Mouse (Mus musculus): ENCODE data around the gene Baiap2l1. TPM values are rescaled to one million over a fixed set of nuclear protein-coding genes. Genes with fewer than 3 reads are reported as not detected.

The Baiap2l1 gene
- total and polyA plus RNA-seq, 3 experiments = 0.11 TPM; not detected in 2

DNA sequence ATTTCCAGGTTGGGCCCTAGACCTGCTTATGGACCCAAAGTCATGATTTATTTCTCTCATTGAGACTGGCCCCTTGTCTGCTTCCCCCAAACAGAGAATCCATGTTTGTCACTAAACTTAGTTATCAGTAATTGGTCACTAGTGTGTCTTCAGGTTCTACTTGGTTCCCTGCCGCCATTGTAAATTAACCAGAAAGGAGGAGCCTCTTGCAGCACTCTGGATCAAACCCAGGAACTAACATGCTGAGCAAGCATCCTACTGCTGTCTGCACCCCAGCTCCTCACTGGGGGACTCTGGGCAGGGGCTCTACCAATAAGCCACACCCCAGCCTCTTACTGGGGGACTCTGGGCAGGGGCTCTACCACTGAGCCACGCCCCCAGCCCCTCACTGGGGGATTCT, 112.3 kb downstream of the Baiap2l1 start:
- no peak for ATAC-seq (ENCODE audit: extremely low read depth, insufficient number of reproducible peaks, low FRiP score, poor library complexity, severe bottlenecking)

DNA sequence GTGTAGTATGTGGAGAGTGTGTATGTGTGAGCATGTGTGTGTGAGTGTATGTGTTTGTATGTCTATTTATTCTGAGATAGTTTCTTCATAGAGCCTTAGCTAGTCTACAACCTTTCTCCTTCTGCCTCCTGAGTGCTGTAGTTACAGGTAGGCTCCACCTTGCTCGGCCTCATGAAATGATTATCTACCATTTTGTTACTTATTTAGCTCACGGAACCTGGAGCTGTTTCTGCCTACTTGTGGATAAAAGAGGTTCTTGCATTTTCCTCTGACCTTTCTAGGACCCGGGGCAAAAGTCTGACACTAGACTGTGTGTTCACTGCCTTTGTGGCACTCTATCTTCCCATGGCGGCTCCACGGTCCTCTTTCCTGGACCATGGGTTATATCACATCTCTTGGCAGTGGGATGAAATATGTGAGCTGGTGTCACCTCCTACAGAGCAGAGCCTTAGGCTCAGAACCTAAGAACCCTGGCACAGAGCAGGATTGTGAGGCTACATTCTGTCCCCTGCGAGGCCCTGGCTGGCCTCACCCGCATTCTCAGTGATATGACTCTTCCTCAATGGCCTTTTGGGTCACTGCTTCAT, 113.9 kb downstream of the Baiap2l1 start, which contains the start of gene Bri3:
Gene Bri3 (plus strand): TSS at position 537 of the 587 bp plus-strand sequence.
- H3K4me3 ChIP-seq (ENCODE audit: low read depth, low read length) = no peak within 1 kb of the TSS

More for the DNA sequence above, 112.3 kb downstream of the Baiap2l1 start:
- Histone ChIP-seq H3K9me3 (replicated peaks) (peaks cover 6% of the 10 kb centered on the region), H3K27me3 (ENCODE audit: insufficient read depth, low read length) (no peaks in the 10 kb centered on the region), H3K36me3 (replicated peaks) (no peaks in the 10 kb centered on the region), H3K4me3 (ENCODE audit: low read depth, low read length) (no peak overlapping the region), H3K4me1 (ENCODE audit: insufficient read depth, low read depth, low read length) (peaks cover 11% of the 10 kb centered on the region)
- DNase-seq (ENCODE audit: low spot score) = no peak
- no peak for TF ChIP-seq TAL1 (conservative IDR thresholded peaks at IDR 0.05; ENCODE audit: low read depth, low read length)
- no peak for TF ChIP-seq GATA2 (IDR thresholded peaks at IDR 0.05; ENCODE audit: borderline replicate concordance, low read depth, low read length)
- no peak for TF ChIP-seq CTCF (IDR thresholded peaks at IDR 0.05; ENCODE audit: low read depth, low read length)
- no peak for TF ChIP-seq GATA1 (IDR thresholded peaks at IDR 0.05; ENCODE audit: borderline replicate concordance, low read length)
- no peak for TF ChIP-seq POLR2AphosphoS5 (IDR thresholded peaks at IDR 0.05; ENCODE audit: insufficient replicate concordance, low read depth, low read length)

DNA sequence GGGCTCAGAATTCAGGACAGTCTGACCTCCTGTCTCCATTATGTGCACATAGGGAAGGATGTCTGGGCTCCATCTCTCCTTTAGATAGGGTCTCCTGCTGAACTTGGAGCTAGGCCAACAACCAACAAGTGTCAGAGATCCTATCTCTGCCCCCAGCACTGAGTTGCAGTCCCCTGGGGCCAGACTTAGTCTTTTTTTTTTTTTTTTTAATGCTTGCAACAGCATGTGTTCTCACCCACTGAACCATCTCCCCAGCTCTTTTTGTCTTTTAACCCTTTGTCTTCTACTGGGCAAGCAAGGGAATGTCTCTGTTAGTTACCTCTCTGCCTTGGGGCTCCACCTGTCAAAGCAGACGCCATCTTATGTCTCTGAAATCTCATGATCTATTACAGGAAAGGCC, 118.9 kb downstream of the Baiap2l1 start:
- no peak for DNase-seq (ENCODE audit: low spot score)
- Histone ChIP-seq H3K27me3 (ENCODE audit: insufficient read depth, low read length) (no peaks in the 10 kb centered on the region), H3K4me1 (ENCODE audit: insufficient read depth, low read depth, low read length) (0 out of 2 replicates have a peak, but pooled peaks cover 3% of the 10 kb centered on the region), H3K36me3 (replicated peaks) (no peaks in the 10 kb centered on the region), H3K9me3 (replicated peaks) (no peaks in the 10 kb centered on the region), H3K4me3 (ENCODE audit: low read depth, low read length) (no peak overlapping the region)
- TF ChIP-seq TAL1 (conservative IDR thresholded peaks at IDR 0.05; ENCODE audit: low read depth, low read length) (no peak), GATA1 (IDR thresholded peaks at IDR 0.05; ENCODE audit: borderline replicate concordance, low read length) (no peak), GATA2 (IDR thresholded peaks at IDR 0.05; ENCODE audit: borderline replicate concordance, low read depth, low read length) (no peak), POLR2AphosphoS5 (IDR thresholded peaks at IDR 0.05; ENCODE audit: insufficient replicate concordance, low read depth, low read length) (no peak), CTCF (IDR thresholded peaks at IDR 0.05; ENCODE audit: low read depth, low read length) (no peak)
- ATAC-seq (ENCODE audit: extremely low read depth, insufficient number of reproducible peaks, low FRiP score, poor library complexity, severe bottlenecking) = no peak

More for the DNA sequence above, 113.9 kb downstream of the Baiap2l1 start, which contains the start of gene Bri3:
- peaks cover 11% of the 10 kb centered on the region for H3K4me1 ChIP-seq (ENCODE audit: insufficient read depth, low read depth, low read length)
- no peaks in the 10 kb centered on the region for H3K36me3 ChIP-seq (replicated peaks)
- DNase-seq (ENCODE audit: low spot score) (no peak), ATAC-seq (ENCODE audit: extremely low read depth, insufficient number of reproducible peaks, low FRiP score, poor library complexity, severe bottlenecking) (no peak)
- no peaks in the 10 kb centered on the region for H3K27me3 ChIP-seq (ENCODE audit: insufficient read depth, low read length)
- TF ChIP-seq POLR2AphosphoS5 (IDR thresholded peaks at IDR 0.05; ENCODE audit: insufficient replicate concordance, low read depth, low read length) = no peak
- TF ChIP-seq CTCF (IDR thresholded peaks at IDR 0.05; ENCODE audit: low read depth, low read length) = no peak
- no peak for TF ChIP-seq TAL1 (conservative IDR thresholded peaks at IDR 0.05; ENCODE audit: low read depth, low read length)
- TF ChIP-seq GATA1 (IDR thresholded peaks at IDR 0.05; ENCODE audit: borderline replicate concordance, low read length) = no peak
- no peak for TF ChIP-seq GATA2 (IDR thresholded peaks at IDR 0.05; ENCODE audit: borderline replicate concordance, low read depth, low read length)
- no peaks in the 10 kb centered on the region for H3K9me3 ChIP-seq (replicated peaks)

DNA sequence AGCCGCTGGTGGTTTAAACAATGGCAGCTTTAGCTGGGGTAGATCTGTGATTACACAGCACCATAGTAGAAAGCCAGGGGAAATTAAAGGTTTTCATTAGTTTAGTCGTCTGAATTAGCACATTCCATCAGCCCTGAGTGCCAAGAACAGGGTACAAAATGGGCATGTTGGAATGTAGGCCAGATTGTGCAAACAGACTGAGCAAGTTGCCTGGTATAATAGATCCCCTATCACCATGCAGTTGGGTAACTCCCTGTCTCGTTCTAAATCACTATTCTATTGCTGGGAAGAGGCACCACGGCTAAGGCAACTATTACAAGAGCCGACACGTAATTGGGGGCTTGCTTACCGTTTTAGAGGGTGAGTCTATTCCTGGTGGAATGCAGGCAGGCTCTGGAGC, 123.2 kb downstream of the Baiap2l1 start:
- no peaks in the 10 kb centered on the region for H3K27me3 ChIP-seq (ENCODE audit: insufficient read depth, low read length)
- no peak overlapping the region for H3K4me3 ChIP-seq (ENCODE audit: low read depth, low read length)
- peaks cover 5% of the 10 kb centered on the region; the same call in 1 of the 2 replicates for H3K4me1 ChIP-seq (ENCODE audit: insufficient read depth, low read depth, low read length)
- ATAC-seq (ENCODE audit: extremely low read depth, insufficient number of reproducible peaks, low FRiP score, poor library complexity, severe bottlenecking) (no peak), DNase-seq (ENCODE audit: low spot score) (no peak)
- no peaks in the 10 kb centered on the region for H3K36me3 ChIP-seq (replicated peaks)
- no peak for TF ChIP-seq GATA2 (IDR thresholded peaks at IDR 0.05; ENCODE audit: borderline replicate concordance, low read depth, low read length)
- TF ChIP-seq CTCF (IDR thresholded peaks at IDR 0.05; ENCODE audit: low read depth, low read length) = no peak
- TF ChIP-seq GATA1 (IDR thresholded peaks at IDR 0.05; ENCODE audit: borderline replicate concordance, low read length) = no peak
- TF ChIP-seq POLR2AphosphoS5 (IDR thresholded peaks at IDR 0.05; ENCODE audit: insufficient replicate concordance, low read depth, low read length) = no peak
- TF ChIP-seq TAL1 (conservative IDR thresholded peaks at IDR 0.05; ENCODE audit: low read depth, low read length) = no peak
- H3K9me3 ChIP-seq (replicated peaks) = no peaks in the 10 kb centered on the region

DNA sequence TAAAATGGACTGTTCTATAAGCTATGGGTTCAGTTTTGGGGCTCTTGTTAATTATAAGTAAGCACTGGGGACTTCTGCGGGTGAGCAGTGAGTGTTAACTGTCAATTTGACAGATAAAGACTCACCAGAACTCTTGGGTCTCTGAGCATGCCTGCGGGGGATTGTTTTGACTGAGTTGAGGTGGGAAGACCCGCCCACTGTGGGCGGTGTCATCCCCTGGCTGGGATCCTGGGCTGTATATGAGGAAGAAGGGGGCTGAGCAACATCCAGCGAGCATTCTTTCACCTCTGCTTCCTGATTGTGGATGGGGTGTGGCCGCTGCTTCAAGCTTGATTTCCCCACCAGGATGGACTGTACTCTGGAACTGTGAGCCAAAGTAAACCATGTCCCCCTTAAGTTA, 123.7 kb downstream of the Baiap2l1 start:
- H3K4me1 ChIP-seq (ENCODE audit: insufficient read depth, low read depth, low read length) = peaks cover 5% of the 10 kb centered on the region; the same call in 1 of the 2 replicates
- H3K9me3 ChIP-seq (replicated peaks) = no peaks in the 10 kb centered on the region
- ATAC-seq (ENCODE audit: extremely low read depth, insufficient number of reproducible peaks, low FRiP score, poor library complexity, severe bottlenecking) = no peak
- DNase-seq (ENCODE audit: low spot score) = no peak
- H3K27me3 ChIP-seq (ENCODE audit: insufficient read depth, low read length) = no peaks in the 10 kb centered on the region
- TF ChIP-seq CTCF (IDR thresholded peaks at IDR 0.05; ENCODE audit: low read depth, low read length) = no peak
- no peak for TF ChIP-seq TAL1 (conservative IDR thresholded peaks at IDR 0.05; ENCODE audit: low read depth, low read length)
- no peak for TF ChIP-seq GATA2 (IDR thresholded peaks at IDR 0.05; ENCODE audit: borderline replicate concordance, low read depth, low read length)
- TF ChIP-seq GATA1 (IDR thresholded peaks at IDR 0.05; ENCODE audit: borderline replicate concordance, low read length) = no peak
- TF ChIP-seq POLR2AphosphoS5 (IDR thresholded peaks at IDR 0.05; ENCODE audit: insufficient replicate concordance, low read depth, low read length) = no peak
- no peaks in the 10 kb centered on the region for H3K36me3 ChIP-seq (replicated peaks)
- no peak overlapping the region for H3K4me3 ChIP-seq (ENCODE audit: low read depth, low read length)

DNA sequence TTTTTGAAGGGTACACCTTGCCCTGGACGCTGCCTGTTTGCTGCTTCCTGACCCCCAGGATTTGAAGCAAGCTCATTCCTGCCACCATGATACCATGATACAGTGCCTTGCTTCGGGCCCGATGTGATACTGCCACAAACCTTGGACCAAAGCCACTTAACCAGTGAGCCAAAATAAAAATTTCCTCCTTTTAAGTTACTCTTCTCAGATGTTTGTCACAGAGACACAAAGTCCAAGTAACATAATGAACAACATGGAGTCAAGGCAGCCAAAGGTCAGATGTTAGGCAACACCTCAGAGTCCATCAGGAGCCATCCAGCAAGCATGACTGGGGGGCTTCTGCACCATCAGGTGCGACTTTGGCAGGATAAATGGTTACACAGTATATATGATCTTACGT, 125.4 kb downstream of the Baiap2l1 start:
- no peak for TF ChIP-seq GATA1 (IDR thresholded peaks at IDR 0.05; ENCODE audit: borderline replicate concordance, low read length)
- no peak for ATAC-seq (ENCODE audit: extremely low read depth, insufficient number of reproducible peaks, low FRiP score, poor library complexity, severe bottlenecking)

More for the DNA sequence above, 125.4 kb downstream of the Baiap2l1 start:
- no peak for DNase-seq (ENCODE audit: low spot score)
- H3K4me3 ChIP-seq (ENCODE audit: low read depth, low read length) = no peak overlapping the region
- H3K9me3 ChIP-seq (replicated peaks) = no peaks in the 10 kb centered on the region
- H3K4me1 ChIP-seq (ENCODE audit: insufficient read depth, low read depth, low read length) = peaks cover 5% of the 10 kb centered on the region; the same call in 1 of the 2 replicates
- no peaks in the 10 kb centered on the region for H3K36me3 ChIP-seq (replicated peaks)
- H3K27me3 ChIP-seq (ENCODE audit: insufficient read depth, low read length) = no peaks in the 10 kb centered on the region
